8 mouse cellular contexts compared by ENCODE assay signal in genomic region chr13:109439436-109440161, GRCm38 (mm10).
DNase-seq lines count a peak whose midpoint lies in the region; ATAC-seq lines count a peak whose summit lies in the region.

No protein-coding gene starts in this region.

- H3K4me3 ChIP-seq in heart, embryonic 10.5 days = peak overlapping the region; percentile 62
- H3K4me3 ChIP-seq in forebrain, embryonic 11.5 days (ENCODE audit: low read depth, low read length) = peak overlapping the region; percentile 30; the same call in 1 of the 2 replicates
- H3K4me3 ChIP-seq in kidney, embryonic 14.5 days (ENCODE audit: low read length) = peak overlapping the region; percentile 51
- peak overlapping the region; percentile 63 for H3K4me3 ChIP-seq in midbrain, embryonic 15.5 days

- H3K9ac ChIP-seq in forebrain, embryonic 11.5 days (ENCODE audit: low read length) = no peak overlapping the region
- no peak overlapping the region for H3K9ac ChIP-seq in kidney, embryonic 14.5 days (ENCODE audit: low read depth, low read length)
- H3K9ac ChIP-seq in midbrain, embryonic 15.5 days = peak overlapping the region; percentile 72

- 62% methylated on average over 5 of the region's 5 CpGs for WGBS in heart, embryonic 10.5 days
- WGBS in forebrain, embryonic 11.5 days = 74% methylated on average over 5 of the region's 5 CpGs
- WGBS in kidney, embryonic 14.5 days = 60% methylated on average over 5 of the region's 5 CpGs
- 62% methylated on average over 5 of the region's 5 CpGs for WGBS in midbrain, embryonic 15.5 days

- no peak for ATAC-seq in forebrain, embryonic 11.5 days (replicated peaks; ENCODE audit: low FRiP score)
- ATAC-seq in kidney, embryonic 14.5 days (ENCODE audit: low FRiP score, low TSS enrichment) = no peak
- no peak for ATAC-seq in midbrain, embryonic 15.5 days (replicated peaks)

- DNase-seq in heart, embryonic 10.5 days (ENCODE audit: low spot score) = no peak
- DNase-seq in heart, adult 8-10 months (ENCODE audit: low spot score) = no peak
- no peak for DNase-seq in forebrain, embryonic 11.5 days (ENCODE audit: low spot score)
- no peak for DNase-seq in testis, postnatal 14 days (ENCODE audit: low spot score)
- no peak for DNase-seq in left cerebral cortex, adult 18-20 months (ENCODE audit: low spot score in 2 of 2)
- no peak for DNase-seq in testis, postnatal 10 days (ENCODE audit: low spot score)

- H3K27ac ChIP-seq in heart, embryonic 10.5 days = peak overlapping the region; percentile 83; the same call in 1 of the 2 replicates
- H3K27ac ChIP-seq in forebrain, embryonic 11.5 days (ENCODE audit: low read depth, low read length) = no peak overlapping the region
- H3K27ac ChIP-seq in kidney, embryonic 14.5 days (ENCODE audit: low read depth, low read length) = peak overlapping the region; percentile 69; the same call in 1 of the 2 replicates
- H3K27ac ChIP-seq in midbrain, embryonic 15.5 days = peak overlapping the region; percentile 95

- no peaks in the 10 kb centered on the region for H3K36me3 ChIP-seq in heart, embryonic 10.5 days
- no peaks in the 10 kb centered on the region for H3K36me3 ChIP-seq in forebrain, embryonic 11.5 days (ENCODE audit: control insufficient read depth, insufficient read depth, low read length)
- no peaks in the 10 kb centered on the region for H3K36me3 ChIP-seq in kidney, embryonic 14.5 days (ENCODE audit: control insufficient read depth, insufficient read depth, low read length)
- H3K36me3 ChIP-seq in midbrain, embryonic 15.5 days (replicated peaks) = no peaks in the 10 kb centered on the region

- no peaks in the 10 kb centered on the region for H3K9me3 ChIP-seq in heart, embryonic 10.5 days
- H3K9me3 ChIP-seq in forebrain, embryonic 11.5 days (ENCODE audit: control insufficient read depth, low read length) = no peaks in the 10 kb centered on the region
- no peaks in the 10 kb centered on the region for H3K9me3 ChIP-seq in kidney, embryonic 14.5 days (ENCODE audit: control insufficient read depth, low read length)
- no peaks in the 10 kb centered on the region for H3K9me3 ChIP-seq in midbrain, embryonic 15.5 days

- H3K4me1 ChIP-seq in heart, embryonic 10.5 days = peaks cover 16% of the 10 kb centered on the region
- H3K4me1 ChIP-seq in forebrain, embryonic 11.5 days (replicated peaks; ENCODE audit: control insufficient read depth, insufficient read depth, low read length) = peaks cover 5% of the 10 kb centered on the region; the same call in 1 of the 2 replicates
- H3K4me1 ChIP-seq in kidney, embryonic 14.5 days (ENCODE audit: control insufficient read depth, insufficient read depth, low read length) = peaks cover 13% of the 10 kb centered on the region; the same call in 1 of the 2 replicates
- H3K4me1 ChIP-seq in midbrain, embryonic 15.5 days = peaks cover 23% of the 10 kb centered on the region

- peak overlapping the region; percentile 49; the same call in 1 of the 2 replicates for H3K4me2 ChIP-seq in forebrain, embryonic 11.5 days (ENCODE audit: low read depth, low read length, severe bottlenecking)
- H3K4me2 ChIP-seq in kidney, embryonic 14.5 days (replicated peaks; ENCODE audit: low read depth, low read length) = peak overlapping the region; percentile 70
- H3K4me2 ChIP-seq in midbrain, embryonic 15.5 days = peak overlapping the region; percentile 85

- H3K27me3 ChIP-seq in heart, embryonic 10.5 days (ENCODE audit: insufficient read depth, poor library complexity, severe bottlenecking) = no peaks in the 10 kb centered on the region
- H3K27me3 ChIP-seq in forebrain, embryonic 11.5 days (ENCODE audit: control insufficient read depth, insufficient read depth, low read length) = no peaks in the 10 kb centered on the region
- no peaks in the 10 kb centered on the region for H3K27me3 ChIP-seq in kidney, embryonic 14.5 days (ENCODE audit: control insufficient read depth, insufficient read depth, low read length)
- H3K27me3 ChIP-seq in midbrain, embryonic 15.5 days (replicated peaks) = no peaks in the 10 kb centered on the region
